Mouse (Mus musculus) thymus, adult 2 months (tissue): Measurements from ENCODE around the gene Ube2d1. TPM values are rescaled to one million over a fixed set of nuclear protein-coding genes. Genes with fewer than 3 reads are reported as not detected.

Experiments
- DNase-seq: peaks from one replicate; pipeline ENCODE4 v3.0.0; 2021
- H3K27ac ChIP-seq: fragments of 200-500 bp; 2 replicates; pipeline ENCODE4 v1.5.1; 2012; ENCODE audit warnings: low read length, control low read depth; ENCODE audit not compliant: control insufficient read depth, insufficient read depth
- H3K27me3 ChIP-seq: fragments of 200-500 bp; 2 replicates; pipeline ENCODE4 v1.6.1; 2012; ENCODE audit warnings: mild to moderate bottlenecking, low read length, moderate library complexity, mixed read lengths; ENCODE audit not compliant: control insufficient read depth, insufficient read depth
- H3K36me3 ChIP-seq: fragments of 200-500 bp; 2 replicates; pipeline ENCODE4 v1.6.1; 2012; ENCODE audit warnings: mild to moderate bottlenecking, low read length, moderate library complexity; ENCODE audit not compliant: control insufficient read depth, insufficient read depth
- H3K4me1 ChIP-seq: fragments of 200-500 bp; replicated peaks from 2 replicates; pipeline ENCODE4 v1.6.1; 2012; ENCODE audit warnings: low read length; ENCODE audit not compliant: control insufficient read depth, insufficient read depth
- H3K4me3 ChIP-seq: fragments of 200-500 bp; 2 replicates; pipeline ENCODE4 v1.5.1; 2012; ENCODE audit warnings: mild to moderate bottlenecking, low read length, control low read depth, moderate library complexity; ENCODE audit not compliant: control insufficient read depth, insufficient read depth
- CTCF ChIP-seq: fragments of 200-500 bp; IDR thresholded peaks from 2 replicates; pipeline ENCODE4 v1.5.1; 2012; ENCODE audit warnings: mild to moderate bottlenecking, control low read depth, low read length, moderate library complexity, borderline replicate concordance; ENCODE audit not compliant: control insufficient read depth, poor library complexity, insufficient read depth; ENCODE audit errors: extremely low read depth
- POLR2A ChIP-seq: fragments of 200-500 bp; IDR thresholded peaks from 2 replicates; pipeline ENCODE4 v1.6.1; 2012; ENCODE audit warnings: mild to moderate bottlenecking, low read length, control low read depth, moderate library complexity; ENCODE audit not compliant: control insufficient read depth, poor library complexity, insufficient read depth; ENCODE audit errors: extremely low read depth
- WGBS: fragments of 180-500 bp; shearing (Covaris S2); methylation state at CpG from one replicate; pipeline ENCODE4 v1.1.7; 2018; 5-methylcytosine and 5-hydroxymethylcytosine counted together
- polyA plus RNA-seq: library from polyadenylated mRNA; depleted of rRNA; stranded (reverse); fragments of >200 nt; gene quantifications from 2 replicates; pipeline ENCODE4 v1.2.3, GENCODE M21; 2012

Ube2d1 gene
- polyA plus RNA-seq, 1 experiment, result 90.4 TPM

DNA sequence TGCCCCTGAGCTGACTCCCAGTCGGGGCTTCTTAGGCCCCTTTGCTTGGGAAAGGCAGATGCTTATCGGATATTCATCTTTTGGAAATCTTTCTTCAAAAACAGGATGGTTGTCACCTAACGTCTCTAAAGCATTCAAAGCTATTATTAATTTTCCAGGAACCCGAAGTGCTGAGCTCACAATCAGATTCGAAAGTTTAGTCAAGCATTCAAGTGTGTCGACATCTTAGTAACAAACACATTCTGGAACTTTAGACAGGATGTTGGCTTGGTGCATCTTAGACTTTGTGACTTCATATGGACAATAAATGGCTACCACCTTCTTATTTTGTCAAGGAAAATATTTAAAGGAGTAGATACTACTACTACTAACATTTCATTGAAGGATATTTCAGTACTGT is 43.3 kb upstream of the Ube2d1 start:
- Histone ChIP-seq H3K4me3 (no peak overlapping the region), H3K27ac (no peak overlapping the region), H3K36me3 (no peaks in the 10 kb centered on the region), H3K4me1 (no peaks in the 10 kb centered on the region), H3K27me3 (no peaks in the 10 kb centered on the region)
- DNase-seq, result no peak
- WGBS, result 95% methylated on average over 6 of the region's 6 CpGs
- TF ChIP-seq CTCF, result no peak
- no peak for TF ChIP-seq POLR2A

- Histone ChIP-seq H3K4me3 (no peak overlapping the region), H3K4me1 (no peaks in the 10 kb centered on the region), H3K36me3 (no peaks in the 10 kb centered on the region), H3K27ac (no peak overlapping the region), H3K27me3 (no peaks in the 10 kb centered on the region)
- no peak for DNase-seq
- TF ChIP-seq CTCF (no peak), POLR2A (no peak)
- whole genome bisulfite sequencing, result 98% methylated on average over 10 of the region's 10 CpGs
Observed at GRCm38 (mm10) chr10:71327386-71327785, 42.3 kb upstream of the Ube2d1 start.

DNA sequence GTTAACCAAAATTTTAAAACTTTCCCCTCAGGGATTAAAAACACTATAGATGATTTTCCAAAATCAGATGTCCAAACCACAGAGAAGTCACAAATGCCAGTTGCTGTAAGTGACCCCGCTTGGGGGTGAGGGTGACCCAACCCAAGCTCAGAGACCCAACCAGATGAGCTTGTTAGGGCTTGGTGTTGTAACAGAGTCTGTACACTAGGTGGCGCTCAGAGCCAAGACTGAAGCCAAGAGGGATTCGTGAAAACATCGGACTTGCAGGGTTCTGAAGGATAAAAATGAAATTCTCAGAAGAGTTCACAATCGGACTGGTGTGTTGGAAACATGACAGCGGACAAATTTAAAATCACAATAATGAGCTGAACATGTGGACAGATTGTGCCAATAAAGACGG is 41.7 kb upstream of the Ube2d1 start:
- 18% methylated on average over 7 of the region's 7 CpGs for WGBS

GRCm38 (mm10) chr10:71326123-71326522 is 41.1 kb upstream of the Ube2d1 start:
- no peak overlapping the region for H3K27ac ChIP-seq
- DNase-seq, result no peak
- H3K27me3 ChIP-seq, result no peaks in the 10 kb centered on the region
- no peak overlapping the region for H3K4me3 ChIP-seq
- no peaks in the 10 kb centered on the region for H3K36me3 ChIP-seq
- WGBS, result 89% methylated on average over 7 of the region's 7 CpGs
- TF ChIP-seq CTCF (no peak), POLR2A (no peak)
- no peaks in the 10 kb centered on the region for H3K4me1 ChIP-seq

More for the DNA sequence above, 41.7 kb upstream of the Ube2d1 start:
- no peak for TF ChIP-seq POLR2A
- TF ChIP-seq CTCF, result no peak
- no peak overlapping the region for H3K4me3 ChIP-seq
- no peaks in the 10 kb centered on the region for H3K36me3 ChIP-seq
- no peaks in the 10 kb centered on the region for H3K27me3 ChIP-seq
- DNase-seq, result peak; percentile 70
- no peak overlapping the region for H3K27ac ChIP-seq
- H3K4me1 ChIP-seq, result no peaks in the 10 kb centered on the region

- no peaks in the 10 kb centered on the region for H3K36me3 ChIP-seq
- H3K4me3 ChIP-seq, result no peak overlapping the region
- 80% methylated on average over 8 of the region's 8 CpGs for WGBS
- H3K27me3 ChIP-seq, result no peaks in the 10 kb centered on the region
- no peaks in the 10 kb centered on the region for H3K4me1 ChIP-seq
- DNase-seq, result no peak
- TF ChIP-seq POLR2A (no peak), CTCF (no peak)
- H3K27ac ChIP-seq, result no peak overlapping the region
Observed at GRCm38 (mm10) chr10:71323669-71324068, 38.6 kb upstream of the Ube2d1 start.

DNA sequence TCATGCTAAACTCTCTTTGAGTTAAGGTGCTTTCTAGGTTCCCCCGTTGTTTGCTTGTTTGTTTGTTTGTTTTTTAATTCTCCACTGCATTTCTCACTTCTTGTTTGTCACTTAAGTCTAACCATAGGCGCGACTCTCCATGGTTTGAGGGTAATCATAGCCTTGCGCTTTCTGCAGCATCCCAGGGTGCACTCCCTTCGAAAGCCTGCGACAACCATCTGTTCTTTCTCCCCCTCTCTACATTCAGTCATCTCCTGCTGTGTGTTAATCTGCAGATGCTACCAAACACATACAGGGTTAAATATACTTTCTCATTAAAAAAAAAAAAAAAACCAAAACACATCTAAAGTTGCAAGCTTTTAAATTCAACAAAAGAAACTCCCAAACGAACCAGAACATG is 31.4 kb upstream of the Ube2d1 start:
- 71% methylated on average over 7 of the region's 7 CpGs for WGBS
- H3K27me3 ChIP-seq, result no peaks in the 10 kb centered on the region
- no peak overlapping the region for H3K27ac ChIP-seq
- no peaks in the 10 kb centered on the region for H3K4me1 ChIP-seq
- H3K4me3 ChIP-seq, result no peak overlapping the region
- H3K36me3 ChIP-seq, result no peaks in the 10 kb centered on the region
- DNase-seq, result no peak
- TF ChIP-seq POLR2A (no peak), CTCF (no peak)

GRCm38 (mm10) chr10:71316056-71316455 is 31.0 kb upstream of the Ube2d1 start:
- TF ChIP-seq POLR2A, result no peak
- no peak for TF ChIP-seq CTCF
- WGBS, result 77% methylated on average over 11 of the region's 11 CpGs
- H3K27ac ChIP-seq, result no peak overlapping the region
- no peaks in the 10 kb centered on the region for H3K4me1 ChIP-seq
- no peak overlapping the region for H3K4me3 ChIP-seq
- DNase-seq, result no peak
- H3K27me3 ChIP-seq, result no peaks in the 10 kb centered on the region
- H3K36me3 ChIP-seq, result no peaks in the 10 kb centered on the region
